Mouse (Mus musculus) layer of hippocampus, adult 9-10 months (tissue): Measurements from ENCODE around the gene Rab6b.
A peak's percentile ranks its signal among the peaks of the same experiment; 100 is the strongest.

ENCODE experiments used
- DNase-seq: peaks from one replicate; pipeline ENCODE4 v3.0.0; 2022; ENCODE audit warnings: low spot score

The Rab6b gene

GRCm38 (mm10) chr9:103205786-103206185 lies 94.2 kb downstream of the Rab6b start:
- no peak for DNase-seq

GRCm38 (mm10) chr9:103207846-103208245 lies 96.3 kb downstream of the Rab6b start:
- DNase-seq, result peak; percentile 33

DNA sequence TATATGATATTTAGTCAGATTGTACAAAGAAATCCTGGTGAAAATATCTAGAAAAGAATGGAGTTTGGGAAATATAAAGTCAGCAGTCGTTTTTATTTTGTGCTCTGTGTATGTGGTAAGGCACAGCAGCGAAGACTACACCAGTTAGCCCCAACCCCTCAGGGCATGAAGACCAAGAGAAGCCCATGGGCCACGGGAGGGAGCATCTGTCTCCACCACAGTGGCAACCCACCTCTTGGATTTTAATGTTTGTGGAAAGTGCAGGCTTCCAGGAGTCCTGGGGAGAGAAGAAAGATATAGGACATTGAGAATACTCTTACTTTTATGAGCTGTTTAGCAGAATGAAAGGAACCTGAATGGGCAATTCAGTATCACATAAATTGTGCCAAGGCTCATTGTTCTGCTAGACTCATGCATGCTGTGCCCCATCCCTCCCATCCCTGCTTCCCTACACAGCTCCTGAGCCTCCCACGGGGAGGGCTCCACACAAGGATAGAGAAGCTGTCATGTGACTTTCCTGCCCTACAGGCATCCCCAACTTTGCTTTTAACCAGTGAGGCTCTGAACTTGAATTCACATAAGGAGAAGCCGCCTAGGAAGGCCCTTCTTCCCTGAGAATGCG lies 97.3 kb downstream of the Rab6b start:
- DNase-seq, result no peak

GRCm38 (mm10) chr9:103212654-103213420 lies 101.2 kb downstream of the Rab6b start:
- no peak for DNase-seq

GRCm38 (mm10) chr9:103213631-103214030 lies 102.0 kb downstream of the Rab6b start:
- no peak for DNase-seq

DNA sequence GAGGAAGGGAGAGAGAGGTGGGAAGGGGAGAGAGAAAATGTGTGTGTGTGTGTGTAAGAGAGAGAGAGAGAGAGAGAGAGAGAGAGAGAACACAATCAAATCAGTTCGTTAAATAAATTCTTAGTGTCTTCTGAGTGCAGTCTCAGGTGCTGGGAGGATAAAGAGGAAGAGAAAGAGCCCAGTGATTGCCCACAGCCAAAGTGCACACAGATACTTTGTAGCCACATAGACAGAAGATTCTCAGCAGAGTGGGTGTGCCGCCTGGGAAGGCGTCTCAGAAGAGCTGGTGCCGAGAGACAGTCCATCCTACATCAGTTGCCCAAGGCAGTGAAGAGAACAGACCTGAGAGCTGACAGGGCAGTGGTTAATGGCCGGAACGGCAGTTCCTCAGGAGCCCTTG lies 102.7 kb downstream of the Rab6b start:
- DNase-seq, result no peak

GRCm38 (mm10) chr9:103224721-103225120 lies 113.1 kb downstream of the Rab6b start:
- DNase-seq, result no peak

DNA sequence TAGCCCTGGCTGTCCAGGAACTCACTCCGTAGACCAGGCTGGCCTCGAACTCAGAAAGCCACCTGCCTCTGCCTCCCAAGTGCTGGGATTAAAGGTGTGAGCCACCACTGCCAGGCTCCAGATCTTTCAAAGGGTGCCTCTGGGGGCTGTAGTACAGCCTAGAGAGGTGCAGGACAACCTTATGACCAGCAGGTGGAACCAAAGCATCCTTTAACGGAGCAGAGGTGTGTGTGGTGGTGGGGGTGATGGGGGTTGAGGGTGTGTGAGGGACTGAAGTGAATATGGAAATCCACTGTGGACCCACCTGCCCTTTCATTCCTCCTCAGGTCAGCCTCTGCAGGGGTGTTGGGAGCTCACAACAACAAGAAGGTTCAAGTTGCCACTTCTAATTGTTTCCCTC lies 113.9 kb downstream of the Rab6b start:
- no peak for DNase-seq

DNA sequence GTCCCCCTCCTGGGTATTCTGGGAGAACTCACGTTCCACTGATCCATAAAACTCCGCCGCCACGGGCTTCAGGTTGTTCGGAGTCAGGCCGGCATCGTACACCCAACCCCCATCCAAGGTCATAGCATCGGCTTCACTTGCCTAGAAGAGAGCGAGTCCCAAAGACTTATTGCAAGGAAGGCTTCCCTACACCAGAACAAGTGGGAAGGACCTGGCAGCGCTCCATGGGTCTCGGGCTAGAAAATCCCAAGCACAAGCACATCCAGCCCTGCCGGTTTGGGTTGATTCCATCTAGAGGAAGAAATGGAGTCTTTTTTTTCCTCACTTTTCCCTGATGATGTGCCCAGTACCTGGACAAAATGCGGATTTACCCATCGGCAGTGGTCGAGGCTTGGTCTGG lies 115.2 kb downstream of the Rab6b start:
- DNase-seq, result no peak

DNA sequence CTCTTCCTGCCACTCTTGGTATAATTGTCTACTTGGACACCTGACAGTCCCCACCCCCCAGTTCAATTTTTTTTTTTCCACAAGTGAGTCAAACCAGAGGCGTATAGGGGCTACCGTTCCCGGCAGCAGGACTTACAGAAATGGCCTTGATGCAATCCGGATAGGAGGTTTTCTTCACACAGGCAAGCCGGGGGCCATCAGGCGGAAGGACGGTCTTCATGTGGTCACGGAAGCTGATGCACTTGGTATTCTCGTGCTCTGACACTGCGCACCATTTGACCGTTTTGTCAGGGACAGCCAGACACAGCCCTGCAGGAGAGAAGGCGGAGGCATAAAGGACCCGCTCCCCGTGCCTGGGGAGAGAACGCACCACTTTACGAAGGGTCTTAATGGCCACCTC lies 116.2 kb downstream of the Rab6b start:
- DNase-seq, result no peak

DNA sequence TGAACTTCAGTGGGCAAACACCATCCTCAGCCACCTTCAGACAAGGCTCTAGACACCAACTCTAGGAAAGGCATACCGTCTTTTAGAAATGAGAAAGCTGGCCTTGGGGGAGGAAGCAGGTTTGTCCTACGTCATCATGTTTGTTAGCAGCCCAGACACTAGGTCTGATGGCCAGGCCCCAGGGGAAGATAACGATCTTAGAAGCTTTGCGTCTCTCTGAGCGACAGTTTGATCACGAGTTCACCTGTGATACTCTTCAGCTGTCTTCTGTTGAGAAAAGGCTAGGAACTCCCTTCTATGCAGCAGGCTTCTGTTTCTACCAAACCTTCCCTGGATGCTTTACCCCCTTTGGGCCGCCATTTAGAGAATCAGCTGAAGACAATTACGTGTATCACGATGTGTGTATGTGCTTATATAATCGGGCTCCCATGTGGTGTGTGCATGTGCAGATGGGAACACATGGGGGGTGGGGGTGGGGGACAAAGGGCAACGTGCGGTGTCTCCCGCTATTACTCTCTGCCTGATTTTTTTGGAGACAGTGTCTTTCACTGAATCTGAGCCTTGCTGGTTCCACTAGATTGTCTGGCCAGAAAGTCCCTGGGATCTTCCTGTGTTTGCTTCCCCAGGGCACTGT lies 116.9 kb downstream of the Rab6b start:
- DNase-seq, result no peak

- DNase-seq, result no peak
Observed at GRCm38 (mm10) chr9:103229037-103229867, 117.7 kb downstream of the Rab6b start.

GRCm38 (mm10) chr9:103230151-103230951 lies 118.8 kb downstream of the Rab6b start, which contains the start of the genes Gm20425 and Trf:
Gene Gm20425, minus strand, starts transcription at chr9:103230307.
Gene Trf, minus strand, starts transcription at chr9:103230444.
- peak; percentile 63 for DNase-seq

GRCm38 (mm10) chr9:103232232-103233005 lies 120.8 kb downstream of the Rab6b start:
- no peak for DNase-seq

- DNase-seq, result no peak
Observed at GRCm38 (mm10) chr9:103233006-103233395, 121.4 kb downstream of the Rab6b start.

- DNase-seq, result no peak
Observed at GRCm38 (mm10) chr9:103234059-103234458, 122.5 kb downstream of the Rab6b start.

DNA sequence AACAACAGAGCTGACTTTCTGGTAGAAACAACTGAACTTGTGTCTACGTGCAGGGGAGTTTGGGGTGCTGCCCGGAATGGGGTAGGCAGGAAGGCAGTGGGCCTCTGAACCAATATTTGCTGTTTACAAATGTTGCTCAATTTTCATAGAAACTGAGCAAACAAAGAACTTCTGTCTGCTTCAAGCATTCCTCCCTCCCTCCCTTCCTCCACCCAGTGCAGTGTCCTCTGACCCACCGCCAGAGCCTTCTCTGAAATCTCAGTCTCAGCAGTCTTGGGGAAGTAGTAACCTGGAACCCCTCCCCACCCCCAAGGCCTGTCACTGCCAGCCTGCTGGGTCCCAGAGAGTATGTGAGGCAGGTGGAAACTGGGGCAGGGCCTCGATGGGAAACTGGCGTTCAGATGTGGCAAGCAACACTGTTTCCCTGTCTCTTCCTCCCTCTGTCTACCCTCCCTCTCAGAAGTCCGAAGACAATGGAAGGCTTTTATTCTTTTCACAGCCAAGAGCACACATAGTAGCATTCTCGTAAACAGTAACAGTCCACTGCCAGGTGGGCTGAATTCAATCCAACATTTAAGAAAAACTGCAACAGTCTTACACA lies 123.1 kb downstream of the Rab6b start:
- DNase-seq, result no peak
